Mouse (Mus musculus) CH12.LX (cell line): ENCODE measurements around the gene Naa35.

Experiments used
- CHD2 ChIP-seq: IDR thresholded peaks from 2 replicates; pipeline ENCODE4 v1.6.1; 2011; ENCODE audit warnings: low read length, improper control_type of control experiment
- CTCF ChIP-seq, 2 experiments: IDR thresholded peaks in 1 of 2; conservative IDR thresholded peaks in 1 of 2; 2 replicates each; pipeline ENCODE4 v1.5.1; 2011 to 2012; ENCODE audit warnings: low read depth in 2 of 2, low read length in 2 of 2, improper control_type of control experiment in 1 of 2, inconsistent platforms in 1 of 2, mild to moderate bottlenecking in 1 of 2, moderate library complexity in 1 of 2
- E2F4 ChIP-seq: IDR thresholded peaks from 2 replicates; pipeline ENCODE4 v1.6.1; 2011; ENCODE audit warnings: low read depth, low read length, improper control_type of control experiment; ENCODE audit not compliant: insufficient replicate concordance
- EP300 ChIP-seq: IDR thresholded peaks from 2 replicates; pipeline ENCODE4 v1.6.1; 2011; ENCODE audit warnings: low read length, improper control_type of control experiment
- KAT2A ChIP-seq: IDR thresholded peaks from 2 replicates; pipeline ENCODE4 v1.6.1; 2012; ENCODE audit warnings: low read length, improper control_type of control experiment, inconsistent platforms; ENCODE audit not compliant: insufficient replicate concordance
- MAFK ChIP-seq: IDR thresholded peaks from 2 replicates; pipeline ENCODE4 v1.6.1; 2011; ENCODE audit warnings: low read length, improper control_type of control experiment; ENCODE audit not compliant: insufficient replicate concordance
- MAX ChIP-seq: IDR thresholded peaks from 2 replicates; pipeline ENCODE4 v1.6.1; 2011; ENCODE audit warnings: low read length, improper control_type of control experiment
- MYC ChIP-seq: IDR thresholded peaks from 2 replicates; pipeline ENCODE4 v1.6.1; 2011; ENCODE audit warnings: low read depth, mild to moderate bottlenecking, improper control_type of control experiment, low read length
- POLR2A ChIP-seq: IDR thresholded peaks from 2 replicates; pipeline ENCODE4 v1.6.1; 2011; ENCODE audit warnings: low read depth, mild to moderate bottlenecking, improper control_type of control experiment, low read length
- POLR2AphosphoS2 ChIP-seq: IDR thresholded peaks from 2 replicates; pipeline ENCODE4 v1.6.1; 2011; ENCODE audit warnings: low read depth, low read length, improper control_type of control experiment
- RAD21 ChIP-seq: IDR thresholded peaks from 2 replicates; pipeline ENCODE4 v1.6.1; 2011; ENCODE audit warnings: low read depth, mild to moderate bottlenecking, low read length, improper control_type of control experiment, moderate library complexity
- RCOR1 ChIP-seq: conservative IDR thresholded peaks from 2 replicates; pipeline ENCODE4 v1.6.1; 2012; ENCODE audit warnings: low read depth, mild to moderate bottlenecking, inconsistent platforms, low read length, improper control_type of control experiment
- USF1 ChIP-seq: IDR thresholded peaks from 2 replicates; pipeline ENCODE4 v1.6.1; 2014; ENCODE audit warnings: low read depth, mild to moderate bottlenecking, inconsistent platforms, low read length, improper control_type of control experiment
- ZKSCAN1 ChIP-seq: IDR thresholded peaks from 2 replicates; pipeline ENCODE4 v1.6.1; 2012; ENCODE audit warnings: low read depth, inconsistent platforms, low read length, improper control_type of control experiment, borderline replicate concordance

- no peak for TF ChIP-seq KAT2A
- no peak for TF ChIP-seq CTCF (conservative IDR thresholded peaks at IDR 0.05 in 1 of 2, IDR thresholded peaks at IDR 0.05 in 1 of 2; ENCODE audit: low read depth in 2 of 2, low read length in 2 of 2)
- no peak for TF ChIP-seq EP300
- no peak for TF ChIP-seq E2F4
- TF ChIP-seq ZKSCAN1, result no peak
- TF ChIP-seq RCOR1, result no peak
- no peak for TF ChIP-seq MAFK
- TF ChIP-seq POLR2A, result no peak
- no peak for TF ChIP-seq RAD21
- no peak for TF ChIP-seq USF1
- TF ChIP-seq CHD2, result no peak
- no peak for TF ChIP-seq POLR2AphosphoS2
- no peak for TF ChIP-seq MYC
- no peak for TF ChIP-seq MAX
Observed at GRCm38 (mm10) chr13:59663939-59664712, 79.1 kb downstream of the Naa35 start.
